Mouse (Mus musculus) CD4-positive, CD25-positive, alpha-beta regulatory T cell (primary cell): ENCODE measurements around the gene Tmem151a. TPM values are rescaled to one million over a fixed set of nuclear protein-coding genes. Genes with fewer than 3 reads are reported as not detected.

ENCODE experiments used
- polyA plus RNA-seq: library from polyadenylated mRNA; unstranded; fragments of 100-300 nt; shearing (Covaris generic); gene quantifications from one replicate; pipeline ENCODE4 v1.2.1, GENCODE M21; 2017

The Tmem151a gene
- not detected for polyA plus RNA-seq

GRCm38 (mm10) chr19:5085145-5085863 is at the start of gene Tmem151a:
Tmem151a (minus strand) TSS chr19:5085531.

DNA sequence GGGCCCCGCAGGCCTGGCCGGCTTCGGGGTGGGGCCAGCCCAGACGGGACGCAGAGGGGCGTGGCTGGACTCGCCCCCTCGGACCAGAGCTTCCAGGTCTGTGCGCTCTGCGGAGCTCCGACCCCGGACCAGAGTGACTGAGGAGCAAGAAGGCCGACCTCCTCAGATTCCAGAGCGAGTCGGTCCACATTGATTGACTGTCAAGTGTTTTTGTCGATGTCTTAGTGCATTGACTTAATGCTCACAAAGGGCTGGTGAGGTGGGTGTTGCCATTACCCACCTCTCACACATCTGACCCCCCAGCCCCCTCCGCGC is 33.0 kb upstream of the Tmem151a start, which contains the start of gene Klc2:
Gene Klc2, minus strand, starts transcription at position 177 of the 315 bp plus-strand sequence.

GRCm38 (mm10) chr19:5106731-5107191 is 21.4 kb upstream of the Tmem151a start, which contains the start of gene Rab1b:
Rab1b (minus strand) TSS chr19:5107072.

DNA sequence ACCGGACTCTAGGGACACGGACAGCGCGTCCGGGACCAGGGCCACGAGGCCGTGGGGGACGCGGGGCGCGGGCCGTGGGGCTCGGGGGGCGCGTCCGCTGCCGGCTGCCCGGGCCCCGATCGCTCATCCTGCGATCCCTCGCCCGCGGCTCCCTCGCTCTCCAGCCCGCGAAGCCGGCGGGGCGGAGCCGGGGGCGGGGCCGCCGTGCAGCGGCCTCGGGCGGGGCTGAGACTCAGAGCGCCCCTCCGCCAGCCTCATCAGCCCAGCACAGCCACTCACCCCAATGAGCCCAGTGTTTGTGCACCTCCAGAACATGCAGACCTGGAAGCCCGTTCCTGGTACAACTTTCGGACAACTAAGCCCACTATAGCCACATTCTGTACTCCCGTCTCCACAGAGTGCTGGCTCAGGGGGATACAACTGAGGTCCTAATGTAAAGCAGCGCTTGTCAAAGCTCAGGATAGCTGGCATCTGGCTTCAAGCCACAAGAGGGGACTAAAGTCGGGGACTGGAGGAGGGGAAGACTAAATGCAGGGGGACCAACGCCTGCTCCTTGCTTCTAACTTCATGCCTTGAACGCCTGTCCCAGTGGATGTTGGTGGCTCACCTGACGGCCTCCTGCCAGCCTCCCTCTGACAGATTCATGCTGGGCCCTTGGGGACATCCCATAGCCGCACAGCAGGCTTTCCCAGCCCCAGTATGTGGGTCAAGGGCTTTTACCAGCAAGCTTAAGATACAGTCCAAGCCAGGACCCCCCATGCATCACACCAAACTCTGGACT is 13.2 kb upstream of the Tmem151a start, which contains the start of gene Cnih2:
Gene Cnih2, minus strand, starts transcription at position 159 of the 781 bp plus-strand sequence.

DNA sequence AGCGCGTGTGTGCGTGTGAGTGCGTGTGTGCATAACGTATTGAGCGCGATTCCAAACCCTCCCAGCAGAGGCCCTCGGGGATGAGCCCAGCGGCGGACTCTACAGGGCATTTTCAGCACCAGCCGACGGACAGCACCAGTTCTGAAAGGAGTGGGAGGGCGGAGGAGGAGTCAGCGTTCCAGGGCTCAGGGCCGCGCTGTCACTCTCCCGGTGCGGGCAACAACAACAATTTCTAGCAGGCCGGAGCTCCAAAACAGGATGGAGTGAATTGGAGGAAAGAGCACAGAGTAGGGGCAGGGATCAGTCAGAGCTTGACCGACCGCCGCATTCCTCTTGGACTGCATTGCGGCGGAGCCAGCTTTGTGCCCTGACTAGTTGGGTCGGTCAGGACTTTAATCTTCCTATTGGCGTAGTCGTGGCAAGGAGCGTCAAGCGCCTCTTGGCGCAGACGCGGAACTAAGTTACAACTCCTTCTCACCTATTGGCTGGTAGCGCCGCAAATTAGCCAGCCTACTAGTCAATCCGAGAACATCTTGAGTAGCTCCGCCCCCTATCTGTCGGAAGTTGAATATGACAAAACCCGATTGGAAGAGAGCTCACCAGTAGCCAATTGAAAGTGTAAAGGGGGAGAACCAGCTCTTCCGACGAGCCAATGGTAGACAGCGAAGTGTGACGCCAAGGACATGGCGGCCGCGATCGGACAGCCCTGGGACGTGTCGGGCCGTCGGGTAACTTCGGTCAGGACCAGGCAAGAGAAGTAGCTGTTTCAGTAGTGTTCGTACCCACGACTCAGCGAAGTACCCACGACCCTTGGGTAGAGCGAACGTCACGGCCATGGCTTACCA is 2.8 kb upstream of the Tmem151a start, which contains the start of gene Yif1a:
Gene Yif1a, plus strand, starts transcription at position 655 of the 845 bp plus-strand sequence.

DNA sequence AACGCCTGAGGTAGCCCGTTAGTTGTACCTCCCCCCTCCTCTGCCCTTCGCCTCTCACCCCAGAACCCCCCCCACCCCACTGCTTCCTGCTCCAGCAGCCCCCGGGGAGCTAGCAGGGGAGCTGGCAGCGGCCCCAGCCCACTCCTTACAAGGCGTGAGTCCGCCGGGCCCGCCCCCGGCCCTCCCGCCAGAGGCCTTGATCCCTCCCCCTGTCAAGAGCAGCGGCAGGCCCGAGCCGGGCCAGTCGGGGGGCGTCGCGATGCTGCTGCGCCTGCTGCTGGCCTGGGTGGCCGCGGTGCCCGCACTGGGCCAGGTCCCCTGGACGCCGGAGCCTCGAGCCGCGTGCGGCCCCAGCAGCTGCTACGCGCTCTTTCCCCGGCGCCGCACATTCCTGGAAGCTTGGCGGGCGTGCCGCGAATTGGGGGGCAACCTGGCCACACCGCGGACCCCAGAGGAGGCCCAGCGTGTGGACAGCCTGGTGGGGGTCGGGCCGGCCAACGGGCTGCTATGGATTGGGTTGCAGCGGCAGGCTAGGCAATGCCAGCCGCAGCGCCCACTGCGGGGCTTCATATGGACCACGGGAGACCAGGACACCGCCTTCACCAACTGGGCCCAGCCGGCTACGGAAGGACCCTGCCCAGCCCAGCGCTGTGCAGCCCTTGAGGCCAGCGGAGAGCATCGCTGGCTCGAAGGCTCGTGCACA is 17.3 kb downstream of the Tmem151a start, which contains the start of gene Cd248:
Gene Cd248, plus strand, starts transcription at position 212 of the 703 bp plus-strand sequence.

GRCm38 (mm10) chr19:5050047-5050905 is 35.1 kb downstream of the Tmem151a start, which contains the start of gene Rin1:
Rin1 (plus strand) TSS chr19:5050481.

DNA sequence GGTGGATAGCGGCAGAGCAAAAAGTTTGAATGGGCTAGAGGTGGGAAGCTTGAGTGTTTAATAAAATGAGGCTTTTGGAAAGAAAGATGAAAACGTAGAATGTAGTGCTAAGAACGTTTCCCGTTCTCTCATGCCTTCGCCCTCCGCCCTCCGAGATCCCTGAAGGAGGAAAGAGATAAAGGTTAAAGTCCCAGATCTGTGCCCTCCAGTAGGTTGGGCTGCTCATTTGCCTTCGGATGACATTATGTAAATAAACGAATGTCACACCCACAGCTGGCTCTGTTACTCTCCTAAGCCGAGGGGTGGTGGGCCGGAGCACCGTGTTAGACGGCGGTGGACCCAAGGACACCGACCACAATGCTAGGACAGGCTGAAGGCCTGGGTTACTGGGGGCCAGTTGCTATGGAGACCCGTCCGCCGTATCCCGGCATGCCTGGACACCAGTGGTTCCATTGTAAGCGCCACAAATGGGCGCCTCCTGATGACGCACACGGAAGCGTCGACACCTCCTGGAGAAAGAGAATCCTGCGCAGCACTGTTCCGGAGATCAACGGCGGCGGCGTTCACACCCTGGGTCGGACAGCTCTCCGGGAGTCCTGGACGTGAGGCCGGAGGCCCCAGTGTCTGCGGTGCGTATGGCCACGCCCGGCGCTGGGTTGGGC is 44.3 kb downstream of the Tmem151a start, which contains the start of gene Brms1:
Gene Brms1, plus strand, starts transcription at position 493 of the 662 bp plus-strand sequence.

GRCm38 (mm10) chr19:5038709-5039156 is 46.6 kb downstream of the Tmem151a start, which contains the start of the genes B4gat1 and AC124502.3:
B4gat1 (plus strand) TSS chr19:5038826.
AC124502.3 (plus strand) TSS chr19:5038891.

GRCm38 (mm10) chr19:5023621-5024479 is 61.5 kb downstream of the Tmem151a start, which contains the start of gene Slc29a2:
Slc29a2 (plus strand) TSS chr19:5023860.

Other genes with a start within 250 kb of the Tmem151a start
- 128 TPM for gene Ccs, start 246.2 kb downstream of the Tmem151a start, polyA plus RNA-seq
- gene Ccdc87, start 246.2 kb downstream of the Tmem151a start, polyA plus RNA-seq = 0.14 TPM
- gene Ctsf, start 230.4 kb downstream of the Tmem151a start, polyA plus RNA-seq = 2.9 TPM
- 0.18 TPM for gene Actn3, start 207.6 kb downstream of the Tmem151a start, polyA plus RNA-seq
- 7.5 TPM for gene Zdhhc24, start 206.9 kb downstream of the Tmem151a start, polyA plus RNA-seq
- gene Bbs1, start 178.9 kb downstream of the Tmem151a start, polyA plus RNA-seq = 0.79 TPM
- gene Dpp3, start 157.2 kb downstream of the Tmem151a start, polyA plus RNA-seq = 108 TPM
- gene Peli3, start 142.4 kb downstream of the Tmem151a start, polyA plus RNA-seq = 0.56 TPM
- 74.6 TPM for gene Mrpl11, start 123.4 kb downstream of the Tmem151a start, polyA plus RNA-seq
- 0.71 TPM for gene Npas4, start 95.2 kb downstream of the Tmem151a start, polyA plus RNA-seq
- 2.2 TPM for gene Slc29a2, start 61.7 kb downstream of the Tmem151a start, polyA plus RNA-seq
- 16.9 TPM for gene B4gat1, start 46.7 kb downstream of the Tmem151a start, polyA plus RNA-seq
- gene AC124502.3, start 46.6 kb downstream of the Tmem151a start, polyA plus RNA-seq = 1.6 TPM
- 85.3 TPM for gene Brms1, start 44.2 kb downstream of the Tmem151a start, polyA plus RNA-seq
- gene Rin1, start 35.0 kb downstream of the Tmem151a start, polyA plus RNA-seq = 0.51 TPM
- gene Cd248, start 17.5 kb downstream of the Tmem151a start, polyA plus RNA-seq = not detected
- gene Yif1a, start 3.0 kb upstream of the Tmem151a start, polyA plus RNA-seq = 67.0 TPM
- gene Cnih2, start 13.0 kb upstream of the Tmem151a start, polyA plus RNA-seq = 2.6 TPM
- gene Rab1b, start 21.5 kb upstream of the Tmem151a start, polyA plus RNA-seq = 221 TPM
- gene Klc2, start 33.0 kb upstream of the Tmem151a start, polyA plus RNA-seq = 5.5 TPM
- gene Pacs1, start 187.6 kb upstream of the Tmem151a start, polyA plus RNA-seq = 134 TPM
- 354 TPM for gene Sf3b2, start 209.9 kb upstream of the Tmem151a start, polyA plus RNA-seq
- 0.20 TPM for gene Gal3st3, start 212.8 kb upstream of the Tmem151a start, polyA plus RNA-seq